Mouse (Mus musculus) left cerebral cortex, postnatal 10 days (tissue): ENCODE results near the gene Zfp523. TPM values are rescaled to one million over a fixed set of nuclear protein-coding genes. Genes with fewer than 3 reads are reported as not detected.

Source experiments
- DNase-seq, 2 experiments: peaks; one replicate each; pipeline ENCODE4 v3.0.0; 2021 to 2022; ENCODE audit warnings: low spot score in 2 of 2, mixed read lengths in 1 of 2; ENCODE audit errors: extremely low spot score in 1 of 2
- intact Hi-C: fragments of 180-260 bp; cut with DNase I; formaldehyde crosslinking; loops from one replicate; pipeline ENCODE4 v1.15.1; 2025
- total RNA-seq, 2 experiments: library from RNA; stranded (reverse); gene quantifications; 2 replicates each; pipeline ENCODE4 v1.2.3; 2021

Zfp523 gene
- total RNA-seq, 2 experiments from 2014 or later = 87.3 to 95.6 TPM

GRCm38 (mm10) chr17:28233091-28233731, 56.3 kb downstream of the Zfp523 start:
- DNase-seq = peak in 1 of 2 experiments; percentile 77
- intact Hi-C loops = loop anchor here (2.0 to 5.0 kb wide), 2 partner anchors 59 to 76 kb away; no protein-coding TSS in a partner anchor

GRCm38 (mm10) chr17:28234641-28235040, 57.7 kb downstream of the Zfp523 start:
- intact Hi-C loops = loop anchor here (5.0 kb wide), 1 partner anchor 58 kb away; no protein-coding TSS in a partner anchor
- DNase-seq = no peak

- intact Hi-C loops = no loop called here
- no peak for DNase-seq
These were observed 59.2 kb downstream of the Zfp523 start for GRCm38 (mm10) chr17:28235982-28236635.

GRCm38 (mm10) chr17:28236636-28237015, 59.7 kb downstream of the Zfp523 start:
- intact Hi-C loops = no loop called here
- DNase-seq = no peak

- peak in 1 of 2 experiments; percentile 77 for DNase-seq
- intact Hi-C loops = no loop called here
These were observed 60.4 kb downstream of the Zfp523 start for GRCm38 (mm10) chr17:28237362-28237761.

GRCm38 (mm10) chr17:28237874-28238273, 60.9 kb downstream of the Zfp523 start:
- DNase-seq = no peak
- intact Hi-C loops = no loop called here

- DNase-seq = no peak
- intact Hi-C loops = no loop called here
These were observed 63.9 kb downstream of the Zfp523 start for GRCm38 (mm10) chr17:28240846-28241245.

GRCm38 (mm10) chr17:28242296-28242695, 65.4 kb downstream of the Zfp523 start:
- intact Hi-C loops = no loop called here
- no peak for DNase-seq

GRCm38 (mm10) chr17:28244214-28244613, 67.3 kb downstream of the Zfp523 start:
- intact Hi-C loops = no loop called here
- no peak for DNase-seq

- intact Hi-C loops = no loop called here
These were observed 67.8 kb downstream of the Zfp523 start for GRCm38 (mm10) chr17:28244714-28245113.

GRCm38 (mm10) chr17:28246640-28247039, 69.7 kb downstream of the Zfp523 start:
- DNase-seq = no peak
- intact Hi-C loops = no loop called here

More at GRCm38 (mm10) chr17:28244714-28245113, 67.8 kb downstream of the Zfp523 start:
- DNase-seq = peak; percentile 73 to 83

GRCm38 (mm10) chr17:28247613-28248012, 70.7 kb downstream of the Zfp523 start:
- DNase-seq = no peak

GRCm38 (mm10) chr17:28249062-28249461, 72.1 kb downstream of the Zfp523 start:
- intact Hi-C loops = no loop called here
- no peak for DNase-seq

More at GRCm38 (mm10) chr17:28247613-28248012, 70.7 kb downstream of the Zfp523 start:
- intact Hi-C loops = no loop called here

GRCm38 (mm10) chr17:28251579-28252280, 74.8 kb downstream of the Zfp523 start:
- intact Hi-C loops = no loop called here
- no peak for DNase-seq

GRCm38 (mm10) chr17:28252281-28252648, 75.3 kb downstream of the Zfp523 start:
- no peak for DNase-seq
- intact Hi-C loops = no loop called here

- intact Hi-C loops = no loop called here
- peak in 1 of 2 experiments; percentile 67 for DNase-seq
These were observed 76.3 kb downstream of the Zfp523 start for GRCm38 (mm10) chr17:28253216-28253615.

- intact Hi-C loops = no loop called here
- no peak for DNase-seq
These were observed 77.9 kb downstream of the Zfp523 start for GRCm38 (mm10) chr17:28254804-28255203.
